Mouse (Mus musculus) limb, embryonic 13.5 days (tissue): ENCODE data around the gene Atp5d. TPM values are rescaled to one million over a fixed set of nuclear protein-coding genes. Genes with fewer than 3 reads are reported as not detected.
A peak's percentile ranks its signal among the peaks of the same experiment; 100 is the strongest.

Experiments
- ATAC-seq: fragments of 200-750 bp; cut with Nextera tagmentation; 2 replicates; pipeline ENCODE4 v1.8.0; 2017; ENCODE audit warnings: low read depth, moderate number of reproducible peaks, moderate TSS enrichment; ENCODE audit not compliant: low FRiP score
- H3K27ac ChIP-seq: fragments of 300-500 bp; sonication (generic); 2 replicates; pipeline ENCODE4 v1.5.1; 2015; ENCODE audit warnings: inconsistent platforms, mild to moderate bottlenecking, moderate library complexity
- H3K27me3 ChIP-seq: fragments of 300-500 bp; sonication (generic); 2 replicates; pipeline ENCODE4 v1.6.1; 2015; ENCODE audit warnings: mild to moderate bottlenecking, inconsistent platforms
- H3K36me3 ChIP-seq: fragments of 300-500 bp; sonication (generic); 2 replicates; pipeline ENCODE4 v1.6.1; 2015; ENCODE audit warnings: inconsistent platforms, mild to moderate bottlenecking, moderate library complexity
- H3K4me1 ChIP-seq: fragments of 300-500 bp; sonication (generic); 2 replicates; pipeline ENCODE4 v1.6.1; 2015; ENCODE audit warnings: inconsistent platforms
- H3K4me2 ChIP-seq: fragments of 300-500 bp; sonication (generic); replicated peaks from 2 replicates; pipeline ENCODE4 v1.6.1; 2015; ENCODE audit warnings: inconsistent platforms, mild to moderate bottlenecking, moderate library complexity
- H3K4me3 ChIP-seq: fragments of 300-500 bp; sonication (generic); 2 replicates; pipeline ENCODE4 v1.5.1; 2015; ENCODE audit warnings: moderate library complexity, mild to moderate bottlenecking, inconsistent platforms
- H3K9ac ChIP-seq: fragments of 300-500 bp; sonication (generic); 2 replicates; pipeline ENCODE4 v1.6.1; 2015; ENCODE audit warnings: mild to moderate bottlenecking, inconsistent platforms
- H3K9me3 ChIP-seq: fragments of 300-500 bp; sonication (generic); 2 replicates; pipeline ENCODE4 v1.6.1; 2016; ENCODE audit warnings: inconsistent platforms
- WGBS: fragments of 180-500 bp; shearing (Covaris S2); methylation state at CpG from one replicate; pipeline ENCODE4 v1.1.7; 2015; 5-methylcytosine and 5-hydroxymethylcytosine counted together
- polyA plus RNA-seq: library from polyadenylated mRNA; unstranded; fragments of >200 nt; fragmentation: Nextera tagmentation; extraction: Ambion mirVana; gene quantifications from 2 replicates; pipeline ENCODE4 v1.2.1, GENCODE M21; 2015

Atp5d gene
- polyA plus RNA-seq, 1 experiment from 2014 or later, result 456 TPM

- Histone ChIP-seq H3K9ac (no peak overlapping the region), H3K4me1 (peaks cover 67% of the 10 kb centered on the region), H3K27me3 (peaks cover 10% of the 10 kb centered on the region), H3K4me2 (peak overlapping the region; percentile 96; the same call in 1 of the 2 replicates), H3K4me3 (peak overlapping the region; percentile 81), H3K27ac (no peak overlapping the region), H3K9me3 (no peaks in the 10 kb centered on the region), H3K36me3 (peaks cover 37% of the 10 kb centered on the region)
- 90% methylated on average over 7 of the region's 7 CpGs for WGBS
- no peak for ATAC-seq
These were observed 5.2 kb downstream of the Atp5d start for GRCm38 (mm10) chr10:80143664-80144063.

- WGBS, result 93% methylated on average over 12 of the region's 12 CpGs
- H3K4me2 ChIP-seq, result no peak overlapping the region
- peak overlapping the region; percentile 39; the same call in 1 of the 2 replicates for H3K9ac ChIP-seq
- peaks cover 65% of the 10 kb centered on the region for H3K4me1 ChIP-seq
- no peak for ATAC-seq
- no peak overlapping the region for H3K27ac ChIP-seq
- H3K9me3 ChIP-seq, result no peaks in the 10 kb centered on the region
- peaks cover 37% of the 10 kb centered on the region for H3K36me3 ChIP-seq
- H3K27me3 ChIP-seq, result peaks cover 9% of the 10 kb centered on the region; the same call in 1 of the 2 replicates
- no peak overlapping the region for H3K4me3 ChIP-seq
These were observed 5.7 kb downstream of the Atp5d start for GRCm38 (mm10) chr10:80144159-80144558.

- Histone ChIP-seq H3K36me3 (peaks cover 42% of the 10 kb centered on the region), H3K9me3 (no peaks in the 10 kb centered on the region), H3K4me1 (peaks cover 59% of the 10 kb centered on the region), H3K27me3 (peaks cover 4% of the 10 kb centered on the region; the same call in 1 of the 2 replicates), H3K9ac (0 out of 2 replicates have a peak overlapping the region, but pooled peaks have one; percentile 19), H3K4me2 (0 out of 2 replicates have a peak overlapping the region, but pooled peaks have one; percentile 9), H3K4me3 (peak overlapping the region; percentile 10; the same call in 1 of the 2 replicates), H3K27ac (peak overlapping the region; percentile 10; the same call in 1 of the 2 replicates)
- 74% methylated on average over 20 of the region's 20 CpGs for WGBS
- ATAC-seq, result no peak
These were observed 6.7 kb downstream of the Atp5d start for GRCm38 (mm10) chr10:80144864-80145838.

GRCm38 (mm10) chr10:80145896-80146295 is 7.5 kb downstream of the Atp5d start:
- peak overlapping the region; percentile 10; the same call in 1 of the 2 replicates for H3K4me3 ChIP-seq
- peak overlapping the region; percentile 10; the same call in 1 of the 2 replicates for H3K27ac ChIP-seq
- H3K4me1 ChIP-seq, result peaks cover 57% of the 10 kb centered on the region
- ATAC-seq, result no peak
- H3K9me3 ChIP-seq, result no peaks in the 10 kb centered on the region
- WGBS, result 87% methylated on average over 6 of the region's 6 CpGs
- H3K27me3 ChIP-seq, result no peaks in the 10 kb centered on the region
- H3K9ac ChIP-seq, result 0 out of 2 replicates have a peak overlapping the region, but pooled peaks have one; percentile 19
- H3K36me3 ChIP-seq, result peaks cover 42% of the 10 kb centered on the region
- 0 out of 2 replicates have a peak overlapping the region, but pooled peaks have one; percentile 9 for H3K4me2 ChIP-seq

GRCm38 (mm10) chr10:80146568-80147011 is 8.2 kb downstream of the Atp5d start:
- H3K9me3 ChIP-seq, result no peaks in the 10 kb centered on the region
- H3K4me2 ChIP-seq, result 0 out of 2 replicates have a peak overlapping the region, but pooled peaks have one; percentile 65
- peaks cover 52% of the 10 kb centered on the region for H3K4me1 ChIP-seq
- ATAC-seq, result no peak
- peak overlapping the region; percentile 36; the same call in 1 of the 2 replicates for H3K9ac ChIP-seq
- peak overlapping the region; percentile 100; the same call in 1 of the 2 replicates for H3K27ac ChIP-seq
- no peaks in the 10 kb centered on the region for H3K27me3 ChIP-seq
- peak overlapping the region; percentile 98; the same call in 1 of the 2 replicates for H3K4me3 ChIP-seq
- 76% methylated on average over 4 of the region's 4 CpGs for WGBS
- H3K36me3 ChIP-seq, result peaks cover 49% of the 10 kb centered on the region

- H3K9ac ChIP-seq, result peak overlapping the region; percentile 92
These were observed 8.8 kb downstream of the Atp5d start for GRCm38 (mm10) chr10:80147146-80147718.

GRCm38 (mm10) chr10:80147719-80148601 is 9.5 kb downstream of the Atp5d start, which contains the start of gene Midn:
Midn (plus strand) TSS chr10:80148272.
- peak; percentile 45 for ATAC-seq
- Histone ChIP-seq H3K9ac (peak within 1 kb of the TSS; percentile 92), H3K27ac (peak within 1 kb of the TSS; percentile 100), H3K36me3 (peaks cover 62% of the 10 kb centered on the region), H3K9me3 (no peaks in the 10 kb centered on the region), H3K4me2 (peak within 1 kb of the TSS; percentile 65), H3K4me1 (peaks cover 57% of the 10 kb centered on the region), H3K4me3 (peak within 1 kb of the TSS; percentile 98), H3K27me3 (no peaks in the 10 kb centered on the region)
- WGBS, result 1% methylated on average over 38 of the region's 42 CpGs

More at GRCm38 (mm10) chr10:80147146-80147718, 8.8 kb downstream of the Atp5d start:
- H3K4me3 ChIP-seq, result peak overlapping the region; percentile 98
- H3K36me3 ChIP-seq, result peaks cover 55% of the 10 kb centered on the region
- no peaks in the 10 kb centered on the region for H3K27me3 ChIP-seq
- H3K27ac ChIP-seq, result peak overlapping the region; percentile 100
- H3K4me2 ChIP-seq, result peak overlapping the region; percentile 65
- peaks cover 55% of the 10 kb centered on the region for H3K4me1 ChIP-seq
- no peaks in the 10 kb centered on the region for H3K9me3 ChIP-seq
- no peak for ATAC-seq
- WGBS, result 76% methylated on average over 5 of the region's 5 CpGs

GRCm38 (mm10) chr10:80148610-80149290 is 10.3 kb downstream of the Atp5d start:
- H3K4me1 ChIP-seq, result peaks cover 57% of the 10 kb centered on the region
- ATAC-seq, result peak; percentile 26
- peaks cover 65% of the 10 kb centered on the region for H3K36me3 ChIP-seq
- no peaks in the 10 kb centered on the region for H3K9me3 ChIP-seq
- peak overlapping the region; percentile 100 for H3K27ac ChIP-seq
- WGBS, result under 1% methylated on average over 57 of the region's 57 CpGs
- H3K4me2 ChIP-seq, result peak overlapping the region; percentile 65
- no peaks in the 10 kb centered on the region for H3K27me3 ChIP-seq
- peak overlapping the region; percentile 92 for H3K9ac ChIP-seq
- H3K4me3 ChIP-seq, result peak overlapping the region; percentile 98

GRCm38 (mm10) chr10:80149291-80150225 is 11.1 kb downstream of the Atp5d start:
- Histone ChIP-seq H3K9me3 (no peaks in the 10 kb centered on the region), H3K36me3 (peaks cover 65% of the 10 kb centered on the region), H3K27ac (peak overlapping the region; percentile 100), H3K9ac (peak overlapping the region; percentile 100), H3K4me3 (peak overlapping the region; percentile 98), H3K4me2 (peak overlapping the region; percentile 93), H3K27me3 (no peaks in the 10 kb centered on the region), H3K4me1 (peaks cover 63% of the 10 kb centered on the region)
- peak; percentile 85 for ATAC-seq
- under 1% methylated on average over 79 of the region's 88 CpGs for WGBS
